Mouse (Mus musculus): ENCODE results near the gene Man1a. TPM values are rescaled to one million over a fixed set of nuclear protein-coding genes. Genes with fewer than 3 reads are reported as not detected.

Gene Man1a
- total RNA-seq, 1 experiment: 9.1 TPM

GRCm38 (mm10) chr10:54032316-54033092, 43.9 kb downstream of the Man1a start:
- H3K27ac ChIP-seq (ENCODE audit: insufficient read depth, low read depth, low read length, poor library complexity, severe bottlenecking): no peak overlapping the region
- H3K4me1 ChIP-seq (ENCODE audit: control insufficient read depth in 2 of 2, insufficient read depth in 2 of 2, low read length in 2 of 2, poor library complexity in 1 of 2): no peaks in the 10 kb centered on the region
- H3K4me3 ChIP-seq (ENCODE audit: insufficient read depth in 1 of 2, low read depth in 1 of 2, low read length in 2 of 2, poor library complexity in 1 of 2, severe bottlenecking in 1 of 2): no peak overlapping the region
- TF ChIP-seq ZNF384 (IDR thresholded peaks at IDR 0.05; ENCODE audit: low read depth, low read length) (no peak), MAFK (IDR thresholded peaks at IDR 0.05; ENCODE audit: insufficient read depth, low read depth, low read length) (no peak), CHD2 (IDR thresholded peaks at IDR 0.05; ENCODE audit: low read depth, low read length) (no peak), ZC3H11A (IDR thresholded peaks at IDR 0.05; ENCODE audit: borderline replicate concordance, low read depth, low read length) (no peak), HCFC1 (IDR thresholded peaks at IDR 0.05; ENCODE audit: borderline replicate concordance, insufficient read depth, low read length) (no peak)
- no peaks in the 10 kb centered on the region for H3K36me3 ChIP-seq (ENCODE audit: control insufficient read depth, insufficient read depth, low read length, poor library complexity, severe bottlenecking)
- in situ Hi-C loops (cut with MboI; ENCODE audit: low sequenced_read_pairs in 2 of 2, unreplicated experiment in 2 of 2): no loop called here
- H3K9ac ChIP-seq (ENCODE audit: insufficient read depth, low read depth, low read length, poor library complexity, severe bottlenecking): no peak overlapping the region
- no peaks in the 10 kb centered on the region for H3K9me3 ChIP-seq (ENCODE audit: control insufficient read depth, insufficient read depth, low read depth, low read length)
- no peak for DNase-seq (ENCODE audit: low read depth, low spot score)

- Histone ChIP-seq H3K4me1 (ENCODE audit: control insufficient read depth in 2 of 2, insufficient read depth in 2 of 2, low read length in 2 of 2, poor library complexity in 1 of 2) (no peaks in the 10 kb centered on the region), H3K36me3 (ENCODE audit: control insufficient read depth, insufficient read depth, low read length, poor library complexity, severe bottlenecking) (no peaks in the 10 kb centered on the region), H3K27ac (ENCODE audit: insufficient read depth, low read depth, low read length, poor library complexity, severe bottlenecking) (no peak overlapping the region), H3K9me3 (ENCODE audit: control insufficient read depth, insufficient read depth, low read depth, low read length) (no peaks in the 10 kb centered on the region), H3K9ac (ENCODE audit: insufficient read depth, low read depth, low read length, poor library complexity, severe bottlenecking) (no peak overlapping the region), H3K4me3 (ENCODE audit: insufficient read depth in 1 of 2, low read depth in 1 of 2, low read length in 2 of 2, poor library complexity in 1 of 2, severe bottlenecking in 1 of 2) (no peak overlapping the region)
- DNase-seq (ENCODE audit: low read depth, low spot score): no peak
- in situ Hi-C loops (cut with MboI; ENCODE audit: low sequenced_read_pairs in 2 of 2, unreplicated experiment in 2 of 2): no loop called here
- no peak for TF ChIP-seq MAFK (IDR thresholded peaks at IDR 0.05; ENCODE audit: insufficient read depth, low read depth, low read length)
- TF ChIP-seq ZNF384 (IDR thresholded peaks at IDR 0.05; ENCODE audit: low read depth, low read length): no peak
- TF ChIP-seq HCFC1 (IDR thresholded peaks at IDR 0.05; ENCODE audit: borderline replicate concordance, insufficient read depth, low read length): no peak
- TF ChIP-seq CHD2 (IDR thresholded peaks at IDR 0.05; ENCODE audit: low read depth, low read length): no peak
- TF ChIP-seq ZC3H11A (IDR thresholded peaks at IDR 0.05; ENCODE audit: borderline replicate concordance, low read depth, low read length): no peak
Observed at GRCm38 (mm10) chr10:54028866-54029265, 47.5 kb downstream of the Man1a start.

GRCm38 (mm10) chr10:54026738-54027427, 49.5 kb downstream of the Man1a start:
- Histone ChIP-seq H3K4me1 (ENCODE audit: control insufficient read depth in 2 of 2, insufficient read depth in 2 of 2, low read length in 2 of 2, poor library complexity in 1 of 2) (no peaks in the 10 kb centered on the region), H3K9ac (ENCODE audit: insufficient read depth, low read depth, low read length, poor library complexity, severe bottlenecking) (no peak overlapping the region), H3K4me3 (ENCODE audit: insufficient read depth in 1 of 2, low read depth in 1 of 2, low read length in 2 of 2, poor library complexity in 1 of 2, severe bottlenecking in 1 of 2) (no peak overlapping the region), H3K36me3 (ENCODE audit: control insufficient read depth, insufficient read depth, low read length, poor library complexity, severe bottlenecking) (no peaks in the 10 kb centered on the region), H3K9me3 (ENCODE audit: control insufficient read depth, insufficient read depth, low read depth, low read length) (no peaks in the 10 kb centered on the region), H3K27ac (ENCODE audit: insufficient read depth, low read depth, low read length, poor library complexity, severe bottlenecking) (no peak overlapping the region)
- in situ Hi-C loops (cut with MboI; ENCODE audit: low sequenced_read_pairs in 2 of 2, unreplicated experiment in 2 of 2): no loop called here
- DNase-seq (ENCODE audit: low read depth, low spot score): no peak
- TF ChIP-seq ZNF384 (IDR thresholded peaks at IDR 0.05; ENCODE audit: low read depth, low read length): no peak
- no peak for TF ChIP-seq MAFK (IDR thresholded peaks at IDR 0.05; ENCODE audit: insufficient read depth, low read depth, low read length)
- no peak for TF ChIP-seq CHD2 (IDR thresholded peaks at IDR 0.05; ENCODE audit: low read depth, low read length)
- no peak for TF ChIP-seq ZC3H11A (IDR thresholded peaks at IDR 0.05; ENCODE audit: borderline replicate concordance, low read depth, low read length)
- no peak for TF ChIP-seq HCFC1 (IDR thresholded peaks at IDR 0.05; ENCODE audit: borderline replicate concordance, insufficient read depth, low read length)

- H3K27ac ChIP-seq (ENCODE audit: insufficient read depth, low read depth, low read length, poor library complexity, severe bottlenecking): no peak overlapping the region
- TF ChIP-seq ZC3H11A (IDR thresholded peaks at IDR 0.05; ENCODE audit: borderline replicate concordance, low read depth, low read length): no peak
- TF ChIP-seq HCFC1 (IDR thresholded peaks at IDR 0.05; ENCODE audit: borderline replicate concordance, insufficient read depth, low read length): no peak
- no peak for TF ChIP-seq CHD2 (IDR thresholded peaks at IDR 0.05; ENCODE audit: low read depth, low read length)
- TF ChIP-seq ZNF384 (IDR thresholded peaks at IDR 0.05; ENCODE audit: low read depth, low read length): no peak
- TF ChIP-seq MAFK (IDR thresholded peaks at IDR 0.05; ENCODE audit: insufficient read depth, low read depth, low read length): no peak
- in situ Hi-C loops (cut with MboI; ENCODE audit: low sequenced_read_pairs in 2 of 2, unreplicated experiment in 2 of 2): no loop called here
- no peak overlapping the region for H3K9ac ChIP-seq (ENCODE audit: insufficient read depth, low read depth, low read length, poor library complexity, severe bottlenecking)
- no peaks in the 10 kb centered on the region for H3K36me3 ChIP-seq (ENCODE audit: control insufficient read depth, insufficient read depth, low read length, poor library complexity, severe bottlenecking)
- H3K4me1 ChIP-seq (ENCODE audit: control insufficient read depth in 2 of 2, insufficient read depth in 2 of 2, low read length in 2 of 2, poor library complexity in 1 of 2): no peaks in the 10 kb centered on the region
- DNase-seq (ENCODE audit: low read depth, low spot score): no peak
- no peaks in the 10 kb centered on the region for H3K9me3 ChIP-seq (ENCODE audit: control insufficient read depth, insufficient read depth, low read depth, low read length)
- H3K4me3 ChIP-seq (ENCODE audit: insufficient read depth in 1 of 2, low read depth in 1 of 2, low read length in 2 of 2, poor library complexity in 1 of 2, severe bottlenecking in 1 of 2): no peak overlapping the region
Observed at GRCm38 (mm10) chr10:54026101-54026500, 50.3 kb downstream of the Man1a start.

All from ES-E14 (cell line).